Mouse (Mus musculus) NIH3T3 (cell line): ENCODE results near the gene Lypd3.

Experiments
- DNase-seq: peaks from one replicate; pipeline ENCODE4 v3.0.0-alpha.2; 2012; ENCODE audit warnings: low read depth

The Lypd3 gene

GRCm38 (mm10) chr7:24636264-24636663 lies at the start of gene Lypd3:
Gene Lypd3 (plus strand): TSS chr7:24636550.
- DNase-seq = no peak

GRCm38 (mm10) chr7:24586828-24587227 lies 49.5 kb upstream of the Lypd3 start:
- no peak for DNase-seq

GRCm38 (mm10) chr7:24587330-24588105 lies 48.8 kb upstream of the Lypd3 start, which contains the start of the genes Ethe1 and Zfp575:
Gene Ethe1 (plus strand): TSS chr7:24587543.
Gene Zfp575 (minus strand): TSS chr7:24587641.
- no peak for DNase-seq

GRCm38 (mm10) chr7:24588336-24588735 lies 48.0 kb upstream of the Lypd3 start:
- DNase-seq = no peak

GRCm38 (mm10) chr7:24591735-24592134 lies 44.6 kb upstream of the Lypd3 start:
- DNase-seq = no peak

- peak; percentile 28 for DNase-seq
These were observed 44.2 kb upstream of the Lypd3 start for GRCm38 (mm10) chr7:24592163-24592562.

- DNase-seq = no peak
These were observed 43.6 kb upstream of the Lypd3 start for GRCm38 (mm10) chr7:24592781-24593180.

GRCm38 (mm10) chr7:24593621-24594308 lies 42.6 kb upstream of the Lypd3 start:
- DNase-seq = peak; percentile 79

GRCm38 (mm10) chr7:24594309-24594803 lies 42.0 kb upstream of the Lypd3 start:
- DNase-seq = no peak

GRCm38 (mm10) chr7:24595464-24595863 lies 40.9 kb upstream of the Lypd3 start:
- DNase-seq = no peak

- no peak for DNase-seq
These were observed 38.2 kb upstream of the Lypd3 start for GRCm38 (mm10) chr7:24598121-24598520.

GRCm38 (mm10) chr7:24599211-24600067 lies 36.9 kb upstream of the Lypd3 start:
- DNase-seq = peak; percentile 21

GRCm38 (mm10) chr7:24600941-24601597 lies 35.3 kb upstream of the Lypd3 start:
- peak; percentile 96 for DNase-seq

GRCm38 (mm10) chr7:24605561-24605960 lies 30.8 kb upstream of the Lypd3 start:
- peak; percentile 55 for DNase-seq

GRCm38 (mm10) chr7:24606046-24606445 lies 30.3 kb upstream of the Lypd3 start:
- DNase-seq = no peak

- peak; percentile 30 for DNase-seq
These were observed 28.3 kb upstream of the Lypd3 start for GRCm38 (mm10) chr7:24608017-24608416.

GRCm38 (mm10) chr7:24608561-24608960 lies 27.8 kb upstream of the Lypd3 start:
- no peak for DNase-seq

GRCm38 (mm10) chr7:24610144-24610878 lies 26.0 kb upstream of the Lypd3 start, which contains the start of gene Phldb3:
Gene Phldb3 (plus strand): TSS chr7:24610763.
- no peak for DNase-seq

- DNase-seq = no peak
These were observed 25.4 kb upstream of the Lypd3 start for GRCm38 (mm10) chr7:24610879-24611494.

GRCm38 (mm10) chr7:24611709-24612108 lies 24.6 kb upstream of the Lypd3 start:
- DNase-seq = no peak
